Mouse (Mus musculus): ENCODE data around the gene Zbtb45.

GRCm38 (mm10) chr7:13043445-13044253, 33.8 kb upstream of the Zbtb45 start:
- TF ChIP-seq CTCF (IDR thresholded peaks at IDR 0.05; ENCODE audit: borderline replicate concordance, control insufficient read depth, extremely low read depth, insufficient read depth, low read length, poor library complexity): no peak
- TF ChIP-seq POLR2A (IDR thresholded peaks at IDR 0.05; ENCODE audit: control insufficient read depth, extremely low read depth, insufficient read depth, low read length, poor library complexity): no peak

Data from thymus, adult 2 months (tissue).